Mouse (Mus musculus) ES-E14 (cell line): ENCODE measurements around the gene Gprin2.

ENCODE experiments used
- CHD2 ChIP-seq: IDR thresholded peaks from 2 replicates; pipeline ENCODE4 v1.6.1; 2014; ENCODE audit warnings: mild to moderate bottlenecking, low read depth, low read length, inconsistent platforms
- HCFC1 ChIP-seq: IDR thresholded peaks from 2 replicates; pipeline ENCODE4 v1.6.1; 2012; ENCODE audit warnings: low read length, inconsistent platforms, borderline replicate concordance; ENCODE audit not compliant: insufficient read depth
- ZC3H11A ChIP-seq: IDR thresholded peaks from 2 replicates; pipeline ENCODE4 v1.6.1; 2012; ENCODE audit warnings: low read depth, mild to moderate bottlenecking, inconsistent platforms, low read length, borderline replicate concordance
- ZNF384 ChIP-seq: IDR thresholded peaks from 2 replicates; pipeline ENCODE4 v1.6.1; 2012; ENCODE audit warnings: low read depth, low read length, inconsistent platforms

DNA sequence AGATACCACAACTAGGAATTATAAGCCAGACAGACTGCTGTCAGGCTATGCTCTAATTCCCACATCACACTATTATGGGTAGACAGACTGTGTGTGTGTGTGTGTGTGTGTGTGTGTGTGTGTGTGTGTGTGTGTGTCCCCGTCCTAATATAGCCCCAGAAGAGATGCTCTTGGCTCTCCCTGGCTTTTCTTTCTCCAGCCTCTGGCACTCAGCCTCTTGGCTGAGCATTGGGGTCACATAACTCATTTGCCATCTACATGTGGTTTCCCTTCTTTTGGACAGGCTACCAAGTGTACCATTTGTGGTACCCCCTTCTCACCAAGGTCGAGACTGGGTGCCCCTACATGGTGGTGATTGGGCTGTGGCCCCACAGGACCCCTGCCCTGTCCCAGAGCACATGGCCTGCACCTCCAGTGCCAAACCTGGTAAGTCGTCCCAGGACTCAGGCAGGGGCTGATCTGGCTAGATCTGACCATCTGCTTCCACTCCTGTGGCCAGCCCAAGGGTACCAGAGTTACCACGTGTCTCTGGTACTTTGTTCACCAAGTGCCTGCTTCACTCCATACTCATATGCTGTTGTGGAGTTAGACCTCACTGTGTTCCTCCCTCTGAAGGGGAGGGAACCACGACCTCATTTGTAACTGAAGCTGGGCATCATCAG, 20.1 kb upstream of the Gprin2 start:
- TF ChIP-seq ZNF384: no peak
- no peak for TF ChIP-seq CHD2
- no peak for TF ChIP-seq HCFC1
- TF ChIP-seq ZC3H11A: no peak
